Comparison of ENCODE assay signal across 17 mouse cellular contexts in the genomic region with DNA sequence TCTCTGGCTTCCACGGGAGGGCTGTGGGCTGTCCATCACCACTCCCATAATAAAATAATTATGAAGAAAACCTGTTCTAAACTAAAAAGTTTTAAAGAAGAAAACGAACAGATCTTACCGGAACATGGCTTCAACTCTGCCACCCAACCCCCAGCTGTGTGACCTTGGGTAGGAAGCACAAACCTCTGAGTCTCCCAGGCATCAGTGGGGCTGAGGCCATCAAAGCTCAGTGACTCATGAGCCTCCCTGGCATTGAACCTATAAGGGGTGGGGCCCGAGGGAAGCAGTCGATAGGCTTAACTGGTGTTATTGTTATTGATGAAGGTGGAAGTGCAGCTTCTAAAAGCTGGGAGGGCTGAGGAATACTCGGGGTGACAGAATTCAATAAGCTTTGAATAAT.
A peak's percentile ranks its signal among the peaks of the same experiment; 100 is the strongest.
DNase-seq lines count a peak whose midpoint lies in the region; ATAC-seq and TF ChIP-seq lines count a peak whose summit lies in the region.
"Had no signal": no experiment of that assay in that cellular context is flagged by ENCODE, and none has a peak within 500 bp of the region (broad histone marks: within the 10 kb centered on the region; RNA-seq: fewer than 3 reads in every experiment).

No protein-coding gene starts in this region.

- H3K27me3 ChIP-seq in C2C12 (ENCODE audit: control insufficient read depth, insufficient read depth, insufficient read length), result no peaks in the 10 kb centered on the region
- H3K27me3 ChIP-seq in hindbrain, embryonic 10.5 days (ENCODE audit: insufficient read depth, poor library complexity, severe bottlenecking), result peaks cover 7% of the 10 kb centered on the region
- H3K27me3 ChIP-seq in heart, embryonic 10.5 days (ENCODE audit: insufficient read depth, poor library complexity, severe bottlenecking), result peaks cover 27% of the 10 kb centered on the region; the same call in 1 of the 2 replicates
- H3K27me3 ChIP-seq: hindbrain, embryonic 12.5 days had no signal

- H3K36me3 ChIP-seq in C2C12 (ENCODE audit: control insufficient read depth, insufficient read depth), result no peaks in the 10 kb centered on the region
- H3K36me3 ChIP-seq in hindbrain, embryonic 10.5 days, result no peaks in the 10 kb centered on the region
- no peaks in the 10 kb centered on the region for H3K36me3 ChIP-seq in heart, embryonic 10.5 days
- H3K36me3 ChIP-seq: embryonic facial prominence, embryonic 10.5 days; heart, embryonic 15.5 days; hindbrain, embryonic 12.5 days had no signal

- H3ac ChIP-seq in C2C12 (ENCODE audit: control insufficient read depth, insufficient read length, low read depth), result no peak overlapping the region

- DNase-seq in 3T3-L1 (ENCODE audit: low read depth, low spot score), result peak; percentile 3
- DNase-seq in adrenal gland, adult 8-10 months, result peak; percentile 82
- peak; percentile 85 to 87 for DNase-seq in adrenal gland, postnatal 36 days
- no peak for DNase-seq in hindbrain, embryonic 10.5 days (ENCODE audit: low spot score)
- DNase-seq in heart, embryonic 10.5 days (ENCODE audit: low spot score), result no peak
- DNase-seq: cerebellum, adult 18-20 months; cerebellum, postnatal 10 days; forebrain, postnatal 0 days; gastrocnemius, postnatal 36 days; heart, postnatal 36 days had no signal

- TF ChIP-seq CTCF in C2C12 (IDR thresholded peaks at IDR 0.05; ENCODE audit: control insufficient read depth, insufficient read depth, insufficient read length), result no peak

- H3K27ac ChIP-seq in hindbrain, embryonic 10.5 days, result no peak overlapping the region
- no peak overlapping the region for H3K27ac ChIP-seq in heart, embryonic 10.5 days
- H3K27ac ChIP-seq: embryonic facial prominence, embryonic 10.5 days; forebrain, embryonic 13.5 days; heart, embryonic 15.5 days; hindbrain, embryonic 12.5 days had no signal

- H3K79me2 ChIP-seq in C2C12 (ENCODE audit: control insufficient read depth, insufficient read depth), result no peaks in the 10 kb centered on the region

- H3K4me3 ChIP-seq in C2C12 (ENCODE audit: insufficient read depth, poor library complexity, severe bottlenecking), result peak overlapping the region; percentile 32
- H3K4me3 ChIP-seq in hindbrain, embryonic 10.5 days, result no peak overlapping the region
- H3K4me3 ChIP-seq in heart, embryonic 10.5 days, result no peak overlapping the region
- H3K4me3 ChIP-seq: embryonic facial prominence, embryonic 10.5 days; forebrain, embryonic 13.5 days; heart, embryonic 15.5 days; hindbrain, embryonic 12.5 days had no signal

- no peak for ATAC-seq in granulocyte monocyte progenitor cell, adult 5-6 weeks (replicated peaks; ENCODE audit: poor library complexity, severe bottlenecking)
- ATAC-seq: forebrain, embryonic 13.5 days; forebrain, postnatal 0 days; hindbrain, embryonic 16.5 days had no signal

- H3K79me3 ChIP-seq in C2C12 (ENCODE audit: low read depth), result no peaks in the 10 kb centered on the region

- 80% methylated on average over 6 of the region's 6 CpGs for WGBS in hindbrain, embryonic 10.5 days
- 79% methylated on average over 6 of the region's 6 CpGs for WGBS in heart, embryonic 10.5 days

- H3K4me1 ChIP-seq in hindbrain, embryonic 10.5 days (replicated peaks), result peaks cover 5% of the 10 kb centered on the region; the same call in 1 of the 2 replicates
- H3K4me1 ChIP-seq in heart, embryonic 10.5 days, result no peaks in the 10 kb centered on the region
- H3K4me1 ChIP-seq: forebrain, embryonic 13.5 days; heart, embryonic 15.5 days had no signal

- H3K9me3 ChIP-seq in hindbrain, embryonic 10.5 days, result peaks cover 4% of the 10 kb centered on the region
- no peaks in the 10 kb centered on the region for H3K9me3 ChIP-seq in heart, embryonic 10.5 days
- H3K9me3 ChIP-seq: heart, embryonic 15.5 days had no signal

TF ChIP-seq in C2C12, 6 proteins besides CTCF, POLR2A, EP300 and RAD21:
- TF ChIP-seq MYOD1 (IDR thresholded peaks at IDR 0.05; ENCODE audit: control insufficient read depth, insufficient read length, low read depth), result no peak
- TF ChIP-seq CEBPB (IDR thresholded peaks at IDR 0.05; ENCODE audit: low read depth), result no peak
- peak; percentile 15 for TF ChIP-seq FOSL1 (IDR thresholded peaks at IDR 0.05; ENCODE audit: insufficient read depth, low read length, poor library complexity, severe bottlenecking)
- TF ChIP-seq MYOG (IDR thresholded peaks at IDR 0.05; ENCODE audit: control insufficient read depth, extremely low read depth, insufficient read length), result no peak
- no peak for TF ChIP-seq MAX (IDR thresholded peaks at IDR 0.05)
TF ChIP-seq in C2C12: peak in this region for 1.

Comparison
In these comparisons a context has a peak if more than half of its experiments do, and no peak if none do; other contexts are left out.
1. DNase-seq: peak in 3T3-L1 (single experiment), adrenal gland, adult 8-10 months (single experiment) and adrenal gland, postnatal 36 days (2 of 2); none in hindbrain, embryonic 10.5 days (single experiment) and heart, embryonic 10.5 days (single experiment).